Mouse (Mus musculus) stomach, embryonic 15.5 days (tissue): ENCODE measurements around the gene Fam189b. TPM values are rescaled to one million over a fixed set of nuclear protein-coding genes. Genes with fewer than 3 reads are reported as not detected.

Source experiments
- ATAC-seq: fragments of 200-750 bp; cut with Nextera tagmentation; 2 replicates; pipeline ENCODE4 v1.8.0; 2017; ENCODE audit warnings: low read depth, moderate number of reproducible peaks, moderate TSS enrichment; ENCODE audit not compliant: insufficient read depth, low FRiP score
- H3K27ac ChIP-seq: fragments of 300-500 bp; sonication (generic); 2 replicates; pipeline ENCODE4 v1.5.1; 2015; ENCODE audit warnings: mild to moderate bottlenecking, inconsistent platforms
- H3K27me3 ChIP-seq: fragments of 300-500 bp; sonication (generic); replicated peaks from 2 replicates; pipeline ENCODE4 v1.6.1; 2015; ENCODE audit warnings: inconsistent platforms
- H3K36me3 ChIP-seq: fragments of 300-500 bp; sonication (generic); 2 replicates; pipeline ENCODE4 v1.6.1; 2015; ENCODE audit warnings: inconsistent platforms
- H3K4me1 ChIP-seq: fragments of 300-500 bp; sonication (generic); 2 replicates; pipeline ENCODE4 v1.6.1; 2015; ENCODE audit warnings: inconsistent platforms
- H3K4me2 ChIP-seq: fragments of 300-500 bp; sonication (generic); 2 replicates; pipeline ENCODE4 v1.6.1; 2015; ENCODE audit warnings: mild to moderate bottlenecking, inconsistent platforms
- H3K4me3 ChIP-seq: fragments of 300-500 bp; sonication (generic); replicated peaks from 2 replicates; pipeline ENCODE4 v1.5.1; 2015; ENCODE audit warnings: inconsistent platforms
- H3K9ac ChIP-seq: fragments of 300-500 bp; sonication (generic); 2 replicates; pipeline ENCODE4 v1.6.1; 2015; ENCODE audit warnings: inconsistent platforms
- H3K9me3 ChIP-seq: fragments of 300-500 bp; sonication (generic); 2 replicates; pipeline ENCODE4 v1.6.1; 2016; ENCODE audit warnings: inconsistent platforms
- WGBS: fragments of 180-500 bp; shearing (Covaris S2); methylation state at CpG from one replicate; pipeline ENCODE4 v1.1.7; 2015; 5-methylcytosine and 5-hydroxymethylcytosine counted together
- microRNA counts: library from miRNA; unstranded; fragments of <30 nt; microRNA quantifications from one replicate; lab custom pipeline; 2016
- microRNA-seq: library from miRNA; unstranded; fragments of <30 nt; microRNA quantifications from one replicate; pipeline ENCODE4, GENCODE M21; 2016
- polyA plus RNA-seq: library from polyadenylated mRNA; unstranded; fragments of >200 nt; fragmentation: Nextera tagmentation; extraction: Ambion mirVana; gene quantifications from 2 replicates; pipeline ENCODE4 v1.2.1, GENCODE M21; 2015

Gene Fam189b
- polyA plus RNA-seq, 1 experiment from 2014 or later, result 21.1 TPM

- Histone ChIP-seq H3K4me3 (peak overlapping the region; percentile 25; the same call in 1 of the 2 replicates), H3K4me1 (peaks cover 17% of the 10 kb centered on the region; the same call in 1 of the 2 replicates), H3K27ac (peak overlapping the region; percentile 88), H3K36me3 (0 out of 2 replicates have a peak, but pooled peaks cover 4% of the 10 kb centered on the region), H3K27me3 (no peaks in the 10 kb centered on the region), H3K9ac (no peak overlapping the region), H3K9me3 (no peaks in the 10 kb centered on the region), H3K4me2 (peak overlapping the region; percentile 82)
- 42% methylated on average over 6 of the region's 6 CpGs for WGBS
- no peak for ATAC-seq
Observed at GRCm38 (mm10) chr3:89232614-89233013, 49.7 kb downstream of the Fam189b start.

GRCm38 (mm10) chr3:89233562-89234110 is 50.7 kb downstream of the Fam189b start:
- Histone ChIP-seq H3K4me2 (peak overlapping the region; percentile 36; the same call in 1 of the 2 replicates), H3K36me3 (0 out of 2 replicates have a peak, but pooled peaks cover 4% of the 10 kb centered on the region), H3K9ac (no peak overlapping the region), H3K27ac (peak overlapping the region; percentile 88), H3K4me3 (no peak overlapping the region), H3K27me3 (no peaks in the 10 kb centered on the region), H3K4me1 (peaks cover 11% of the 10 kb centered on the region; the same call in 1 of the 2 replicates), H3K9me3 (no peaks in the 10 kb centered on the region)
- peak; percentile 76 for ATAC-seq
- 54% methylated on average over 14 of the region's 14 CpGs for WGBS

DNA sequence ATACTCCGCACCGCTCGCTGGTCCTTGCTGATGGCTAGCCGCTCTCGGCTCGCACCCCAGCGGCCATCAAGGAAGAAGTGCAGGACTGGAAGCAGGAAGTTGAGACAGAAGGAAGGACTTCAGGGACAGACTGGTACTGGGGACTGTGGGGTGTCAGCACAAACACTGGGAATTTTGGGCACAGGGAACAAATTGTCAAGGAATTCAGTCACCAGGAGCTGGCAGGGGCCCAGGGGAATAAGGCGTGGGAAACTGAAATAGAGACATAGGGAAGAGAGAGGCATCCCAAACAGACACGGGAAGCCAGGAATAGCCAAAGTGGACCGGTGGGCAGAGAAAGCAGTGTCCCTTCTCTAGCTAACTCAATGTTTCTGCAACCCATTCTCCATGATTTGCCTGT is 53.6 kb downstream of the Fam189b start:
- WGBS, result 85% methylated on average over 10 of the region's 10 CpGs
- Histone ChIP-seq H3K4me2 (no peak overlapping the region), H3K9me3 (no peaks in the 10 kb centered on the region), H3K4me3 (no peak overlapping the region), H3K36me3 (0 out of 2 replicates have a peak, but pooled peaks cover 4% of the 10 kb centered on the region), H3K27ac (no peak overlapping the region), H3K9ac (no peak overlapping the region), H3K4me1 (peaks cover 10% of the 10 kb centered on the region; the same call in 1 of the 2 replicates), H3K27me3 (no peaks in the 10 kb centered on the region)
- ATAC-seq, result no peak

DNA sequence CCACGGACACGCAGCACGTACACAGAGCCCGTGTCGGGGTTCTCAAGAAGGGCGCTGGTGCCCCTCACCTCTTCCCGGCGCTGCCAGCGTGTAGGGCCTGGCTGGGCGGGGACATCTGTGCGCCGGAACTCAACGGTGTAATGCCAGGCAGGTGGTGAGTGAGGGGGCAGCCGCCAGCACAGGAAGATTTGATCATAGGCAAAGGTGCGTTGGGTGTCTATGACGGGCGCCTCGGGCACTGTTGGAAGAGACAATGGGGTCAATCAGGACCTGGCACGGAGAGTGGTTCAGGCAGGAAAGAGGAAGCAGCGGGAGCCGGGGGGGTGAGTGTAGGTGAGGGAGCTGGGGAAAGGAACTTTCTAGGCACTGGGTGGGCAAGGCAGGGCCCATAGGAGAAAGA is 54.7 kb downstream of the Fam189b start:
- Histone ChIP-seq H3K27me3 (no peaks in the 10 kb centered on the region), H3K4me1 (peaks cover 10% of the 10 kb centered on the region; the same call in 1 of the 2 replicates), H3K9me3 (no peaks in the 10 kb centered on the region), H3K27ac (no peak overlapping the region), H3K4me3 (no peak overlapping the region), H3K4me2 (no peak overlapping the region), H3K36me3 (0 out of 2 replicates have a peak, but pooled peaks cover 4% of the 10 kb centered on the region), H3K9ac (no peak overlapping the region)
- WGBS, result 89% methylated on average over 21 of the region's 21 CpGs
- ATAC-seq, result no peak

DNA sequence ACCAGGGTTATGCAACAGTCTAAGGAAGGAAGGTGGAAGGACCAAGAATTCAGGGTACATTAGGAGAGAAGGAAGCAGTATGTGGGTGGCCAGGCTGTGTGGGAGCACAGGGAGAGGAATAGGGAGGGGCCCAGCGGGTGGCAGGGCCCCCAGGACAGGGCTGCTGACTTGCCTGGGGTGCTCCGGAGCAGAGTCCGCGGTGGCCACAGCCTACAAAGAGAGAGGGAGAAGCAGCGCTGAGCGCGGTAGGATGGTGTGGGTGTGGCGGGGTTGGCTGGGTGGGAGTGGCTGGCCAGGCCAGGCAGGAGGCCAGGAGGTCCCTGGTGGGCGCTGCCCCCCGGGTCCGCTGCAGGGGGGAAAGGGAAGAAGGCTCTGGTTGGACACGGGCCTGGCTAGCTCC is 55.6 kb downstream of the Fam189b start:
- H3K9me3 ChIP-seq, result no peaks in the 10 kb centered on the region
- H3K36me3 ChIP-seq, result 0 out of 2 replicates have a peak, but pooled peaks cover 4% of the 10 kb centered on the region
- no peak overlapping the region for H3K4me3 ChIP-seq
- peak; percentile 23; the same call in 1 of the 2 replicates for ATAC-seq
- no peaks in the 10 kb centered on the region for H3K27me3 ChIP-seq
- H3K27ac ChIP-seq, result no peak overlapping the region
- 52% methylated on average over 12 of the region's 12 CpGs for WGBS
- no peak overlapping the region for H3K9ac ChIP-seq
- no peak overlapping the region for H3K4me2 ChIP-seq
- H3K4me1 ChIP-seq, result peaks cover 8% of the 10 kb centered on the region; the same call in 1 of the 2 replicates

MicroRNA genes within 50 kb of the gene (microRNA counts, 519-probe panel; counts per million panel counts)
- not detected for microRNA mmu-miR-92b (lab: Ali Mortazavi, UCI)

Small RNAs within 50 kb of the gene (microRNA-seq; reads per million reads assigned to microRNA genes)
- 214 reads per million, percentile 60 among the genes with 10 or more reads in this experiment for gene Mir92b

Other genes with a start within 250 kb of the Fam189b start
- 19.8 and 21.3 TPM in 2 replicates for gene Ash1l, start 232.5 kb upstream of the Fam189b start, polyA plus RNA-seq
- 130 and 141 TPM in 2 replicates for gene Dap3, start 232.0 kb upstream of the Fam189b start, polyA plus RNA-seq
- gene Rusc1, start 89.8 kb upstream of the Fam189b start, polyA plus RNA-seq, result 20.3 and 21.0 TPM in 2 replicates
- not detected in 2 replicates for gene Gm43738, start 82.0 kb upstream of the Fam189b start, polyA plus RNA-seq
- gene Fdps, start 81.2 kb upstream of the Fam189b start, polyA plus RNA-seq, result 324 and 331 TPM in 2 replicates
- gene Pklr, start 47.0 kb upstream of the Fam189b start, polyA plus RNA-seq, result 16.4 and 19.9 TPM in 2 replicates
- 2.4 and 2.6 TPM in 2 replicates for gene Hcn3, start 22.9 kb upstream of the Fam189b start, polyA plus RNA-seq
- gene Clk2, start 18.3 kb upstream of the Fam189b start, polyA plus RNA-seq, result 26.3 and 26.7 TPM in 2 replicates
- gene Scamp3, start 5.7 kb upstream of the Fam189b start, polyA plus RNA-seq, result 103 and 106 TPM in 2 replicates
- 40.1 and 41.2 TPM in 2 replicates for gene Gba, start 19.8 kb downstream of the Fam189b start, polyA plus RNA-seq
- 29.0 and 29.2 TPM in 2 replicates for gene Thbs3, start 32.0 kb downstream of the Fam189b start, polyA plus RNA-seq
- 197 and 199 TPM in 2 replicates for gene Mtx1, start 43.9 kb downstream of the Fam189b start, polyA plus RNA-seq
- gene Muc1, start 45.9 kb downstream of the Fam189b start, polyA plus RNA-seq, result 64.2 and 89.1 TPM in 2 replicates
- gene Krtcap2, start 62.8 kb downstream of the Fam189b start, polyA plus RNA-seq, result 374 and 406 TPM in 2 replicates
- gene Trim46, start 63.2 kb downstream of the Fam189b start, polyA plus RNA-seq, result 4.6 and 5.9 TPM in 2 replicates
- gene Dpm3, start 76.2 kb downstream of the Fam189b start, polyA plus RNA-seq, result 129 and 132 TPM in 2 replicates
- 74.4 and 75.3 TPM in 2 replicates for gene Slc50a1, start 87.4 kb downstream of the Fam189b start, polyA plus RNA-seq
- 41.4 and 46.1 TPM in 2 replicates for gene Efna1, start 98.0 kb downstream of the Fam189b start, polyA plus RNA-seq
- 9.5 and 9.6 TPM in 2 replicates for gene Efna3, start 139.8 kb downstream of the Fam189b start, polyA plus RNA-seq
- 17.9 and 19.4 TPM in 2 replicates for gene Efna4, start 154.9 kb downstream of the Fam189b start, polyA plus RNA-seq
- gene Adam15, start 166.9 kb downstream of the Fam189b start, polyA plus RNA-seq, result 44.7 and 53.2 TPM in 2 replicates
- 0.30 and 0.67 TPM in 2 replicates for gene Dcst2, start 178.8 kb downstream of the Fam189b start, polyA plus RNA-seq
- gene Dcst1, start 182.1 kb downstream of the Fam189b start, polyA plus RNA-seq, result 0.30 and 0.52 TPM in 2 replicates
- gene Zbtb7b, start 211.6 kb downstream of the Fam189b start, polyA plus RNA-seq, result 7.8 and 7.9 TPM in 2 replicates
- gene Lenep, start 219.7 kb downstream of the Fam189b start, polyA plus RNA-seq, result not detected in 2 replicates
- gene Flad1, start 228.7 kb downstream of the Fam189b start, polyA plus RNA-seq, result 23.6 and 29.4 TPM in 2 replicates
- gene Cks1b, start 235.2 kb downstream of the Fam189b start, polyA plus RNA-seq, result 409 and 450 TPM in 2 replicates
- gene Shc1, start 235.3 kb downstream of the Fam189b start, polyA plus RNA-seq, result 84.6 and 103 TPM in 2 replicates
- gene Pygo2, start 247.1 kb downstream of the Fam189b start, polyA plus RNA-seq, result 35.1 and 37.1 TPM in 2 replicates